Mouse (Mus musculus) liver, adult 2 months (tissue): ENCODE data around the gene Klhdc7b. TPM values are rescaled to one million over a fixed set of nuclear protein-coding genes. Genes with fewer than 3 reads are reported as not detected.

Source experiments
- DNase-seq: peaks from one replicate; pipeline ENCODE4 v3.0.0-alpha.2; 2011; ENCODE audit warnings: low read depth, low spot score; ENCODE audit errors: extremely low read depth
- H3K27ac ChIP-seq: fragments of 200-500 bp; replicated peaks from 2 replicates; pipeline ENCODE4 v1.5.1; 2012; ENCODE audit warnings: low read depth, mild to moderate bottlenecking, control low read depth, inconsistent platforms, low read length; ENCODE audit not compliant: insufficient read depth
- H3K27me3 ChIP-seq: fragments of 200-500 bp; 2 replicates; pipeline ENCODE4 v1.6.1; 2012; ENCODE audit warnings: mild to moderate bottlenecking, moderate library complexity, low read length, inconsistent platforms; ENCODE audit not compliant: control insufficient read depth, insufficient read depth
- H3K36me3 ChIP-seq: fragments of 200-500 bp; 2 replicates; pipeline ENCODE4 v1.6.1; 2012; ENCODE audit warnings: low read length, inconsistent platforms; ENCODE audit not compliant: control insufficient read depth, insufficient read depth
- H3K4me1 ChIP-seq: fragments of 200-500 bp; 2 replicates; pipeline ENCODE4 v1.6.1; 2011; ENCODE audit warnings: low read length; ENCODE audit not compliant: control insufficient read depth, insufficient read depth
- H3K4me3 ChIP-seq: fragments of 200-500 bp; 2 replicates; pipeline ENCODE4 v1.5.1; 2011; ENCODE audit warnings: low read depth, mild to moderate bottlenecking, control low read depth, low read length, moderate library complexity; ENCODE audit not compliant: insufficient read depth
- H3K79me2 ChIP-seq: fragments of 200-500 bp; 2 replicates; pipeline ENCODE4 v1.6.1; 2012; ENCODE audit warnings: inconsistent platforms, mild to moderate bottlenecking, low read length, moderate library complexity; ENCODE audit not compliant: control insufficient read depth, insufficient read depth
- H3K9ac ChIP-seq: fragments of 200-500 bp; 2 replicates; pipeline ENCODE4 v1.6.1; 2012; ENCODE audit warnings: low read depth, mild to moderate bottlenecking, control low read depth, inconsistent platforms, low read length
- CTCF ChIP-seq: fragments of 200-500 bp; IDR thresholded peaks from 2 replicates; pipeline ENCODE4 v1.5.1; 2011; ENCODE audit warnings: low read depth, low read length, control low read depth
- POLR2A ChIP-seq: fragments of 200-500 bp; IDR thresholded peaks from 2 replicates; pipeline ENCODE4 v1.6.1; 2011; ENCODE audit warnings: low read length, control low read depth; ENCODE audit not compliant: insufficient read depth; ENCODE audit errors: extremely low read depth
- WGBS: fragments of 180-500 bp; shearing (Covaris S2); methylation state at CpG from one replicate; pipeline ENCODE4 v1.1.7; 2018; 5-methylcytosine and 5-hydroxymethylcytosine counted together
- polyA plus RNA-seq: library from polyadenylated mRNA; depleted of rRNA; stranded (reverse); fragments of >200 nt; gene quantifications from 2 replicates; pipeline ENCODE4 v1.2.3, GENCODE M21; 2012
- total RNA-seq: library from RNA; depleted of rRNA; stranded (reverse); fragments of >200 nt; gene quantifications from 2 replicates; pipeline ENCODE4 v1.2.3, GENCODE M21; 2014

Gene Klhdc7b
- total and polyA plus RNA-seq, 2 experiments: 0.28 to 0.34 TPM

GRCm38 (mm10) chr15:89350447-89350846, 34.3 kb upstream of the Klhdc7b start:
- whole genome bisulfite sequencing: 80% methylated on average over 5 of the region's 5 CpGs
- H3K79me2 ChIP-seq: peaks cover 6% of the 10 kb centered on the region; the same call in 1 of the 2 replicates
- DNase-seq: no peak
- no peak overlapping the region for H3K4me3 ChIP-seq
- H3K27ac ChIP-seq: no peak overlapping the region
- TF ChIP-seq CTCF (no peak), POLR2A (no peak)
- no peaks in the 10 kb centered on the region for H3K27me3 ChIP-seq
- no peaks in the 10 kb centered on the region; the same call in 1 of the 2 replicates for H3K4me1 ChIP-seq
- 0 out of 2 replicates have a peak, but pooled peaks cover 2% of the 10 kb centered on the region for H3K36me3 ChIP-seq
- no peak overlapping the region for H3K9ac ChIP-seq

GRCm38 (mm10) chr15:89351302-89351701, 33.4 kb upstream of the Klhdc7b start:
- peaks cover 10% of the 10 kb centered on the region; the same call in 1 of the 2 replicates for H3K79me2 ChIP-seq
- no peak overlapping the region for H3K27ac ChIP-seq
- H3K36me3 ChIP-seq: 0 out of 2 replicates have a peak, but pooled peaks cover 2% of the 10 kb centered on the region
- H3K9ac ChIP-seq: no peak overlapping the region
- H3K4me1 ChIP-seq: no peaks in the 10 kb centered on the region; the same call in 1 of the 2 replicates
- WGBS: 94% methylated on average over 15 of the region's 15 CpGs
- no peak overlapping the region for H3K4me3 ChIP-seq
- TF ChIP-seq CTCF (no peak), POLR2A (no peak)
- DNase-seq: no peak
- no peaks in the 10 kb centered on the region for H3K27me3 ChIP-seq

GRCm38 (mm10) chr15:89352054-89352453, 32.7 kb upstream of the Klhdc7b start:
- Histone ChIP-seq H3K79me2 (peaks cover 10% of the 10 kb centered on the region; the same call in 1 of the 2 replicates), H3K9ac (no peak overlapping the region), H3K27me3 (no peaks in the 10 kb centered on the region), H3K4me3 (no peak overlapping the region), H3K4me1 (peaks cover 3% of the 10 kb centered on the region), H3K27ac (no peak overlapping the region), H3K36me3 (0 out of 2 replicates have a peak, but pooled peaks cover 2% of the 10 kb centered on the region)
- TF ChIP-seq POLR2A (no peak), CTCF (no peak)
- DNase-seq: no peak
- WGBS: 98% methylated on average over 14 of the region's 14 CpGs

GRCm38 (mm10) chr15:89352795-89353194, 31.9 kb upstream of the Klhdc7b start:
- H3K36me3 ChIP-seq: 0 out of 2 replicates have a peak, but pooled peaks cover 2% of the 10 kb centered on the region
- no peaks in the 10 kb centered on the region for H3K27me3 ChIP-seq
- DNase-seq: no peak
- no peak overlapping the region for H3K9ac ChIP-seq
- peaks cover 3% of the 10 kb centered on the region for H3K4me1 ChIP-seq
- H3K79me2 ChIP-seq: peaks cover 12% of the 10 kb centered on the region; the same call in 1 of the 2 replicates
- WGBS: 97% methylated on average over 12 of the region's 12 CpGs
- TF ChIP-seq CTCF: no peak
- TF ChIP-seq POLR2A: no peak
- no peak overlapping the region for H3K27ac ChIP-seq
- no peak overlapping the region for H3K4me3 ChIP-seq

- peaks cover 3% of the 10 kb centered on the region for H3K4me1 ChIP-seq
- 0 out of 2 replicates have a peak, but pooled peaks cover 2% of the 10 kb centered on the region for H3K36me3 ChIP-seq
- no peak for DNase-seq
- no peak overlapping the region for H3K27ac ChIP-seq
- TF ChIP-seq POLR2A: no peak
- TF ChIP-seq CTCF: no peak
- H3K9ac ChIP-seq: no peak overlapping the region
- 96% methylated on average over 16 of the region's 16 CpGs for WGBS
- no peak overlapping the region for H3K4me3 ChIP-seq
- no peaks in the 10 kb centered on the region for H3K27me3 ChIP-seq
- H3K79me2 ChIP-seq: peaks cover 16% of the 10 kb centered on the region; the same call in 1 of the 2 replicates
Observed at GRCm38 (mm10) chr15:89353837-89354236, 30.9 kb upstream of the Klhdc7b start.

GRCm38 (mm10) chr15:89354455-89354854, 30.3 kb upstream of the Klhdc7b start:
- TF ChIP-seq POLR2A (no peak), CTCF (no peak)
- Histone ChIP-seq H3K4me1 (peaks cover 3% of the 10 kb centered on the region), H3K79me2 (peaks cover 16% of the 10 kb centered on the region; the same call in 1 of the 2 replicates), H3K27me3 (no peaks in the 10 kb centered on the region), H3K27ac (no peak overlapping the region), H3K9ac (no peak overlapping the region), H3K36me3 (0 out of 2 replicates have a peak, but pooled peaks cover 2% of the 10 kb centered on the region), H3K4me3 (no peak overlapping the region)
- 62% methylated on average over 7 of the region's 7 CpGs for WGBS
- DNase-seq: no peak
